Mouse (Mus musculus): ENCODE data around the gene Cd163l1. TPM values are rescaled to one million over a fixed set of nuclear protein-coding genes. Genes with fewer than 3 reads are reported as not detected.

The Cd163l1 gene
- total RNA-seq, 2 experiments from 2014 or later: not detected

DNA sequence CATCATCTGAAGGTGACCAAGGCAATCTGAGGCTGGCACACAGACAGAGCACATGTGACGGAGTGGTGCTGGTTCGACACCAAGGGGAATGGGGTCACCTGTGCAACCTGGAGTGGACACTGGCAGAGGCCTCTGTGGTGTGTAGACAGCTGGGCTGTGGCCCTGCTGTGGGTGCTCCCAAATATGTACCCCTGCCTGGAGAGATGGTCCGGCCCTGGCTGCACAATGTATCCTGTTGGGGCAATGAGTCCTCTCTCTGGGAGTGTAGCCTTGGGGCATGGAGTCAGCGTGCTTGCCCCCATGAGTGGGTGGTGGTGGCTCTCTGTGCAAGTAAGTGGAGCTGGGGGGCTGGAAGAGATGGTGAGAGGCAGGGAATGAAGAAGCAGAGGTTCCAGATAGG is 2.3 kb downstream of the Cd163l1 start:
- no peak for DNase-seq

DNA sequence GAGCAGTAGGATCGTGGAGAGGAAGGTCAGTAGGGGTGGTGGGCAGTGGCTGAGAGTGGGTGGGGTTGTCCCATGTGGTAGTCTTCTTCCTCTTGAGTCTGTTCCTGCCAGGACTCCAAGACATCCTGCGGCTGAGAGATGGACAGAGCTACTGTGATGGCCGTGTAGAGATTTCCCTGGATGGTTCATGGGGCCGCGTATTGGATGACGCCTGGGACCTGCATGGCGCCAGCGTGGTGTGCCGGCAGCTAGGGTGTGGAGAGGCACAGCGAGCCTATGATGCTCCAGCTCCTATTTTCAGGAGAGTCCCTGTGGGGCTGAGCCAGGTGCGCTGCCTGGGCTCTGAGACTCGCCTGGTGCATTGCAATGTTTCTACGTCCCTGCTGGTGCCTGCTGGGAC is 6.1 kb downstream of the Cd163l1 start:
- no peak for DNase-seq

DNA sequence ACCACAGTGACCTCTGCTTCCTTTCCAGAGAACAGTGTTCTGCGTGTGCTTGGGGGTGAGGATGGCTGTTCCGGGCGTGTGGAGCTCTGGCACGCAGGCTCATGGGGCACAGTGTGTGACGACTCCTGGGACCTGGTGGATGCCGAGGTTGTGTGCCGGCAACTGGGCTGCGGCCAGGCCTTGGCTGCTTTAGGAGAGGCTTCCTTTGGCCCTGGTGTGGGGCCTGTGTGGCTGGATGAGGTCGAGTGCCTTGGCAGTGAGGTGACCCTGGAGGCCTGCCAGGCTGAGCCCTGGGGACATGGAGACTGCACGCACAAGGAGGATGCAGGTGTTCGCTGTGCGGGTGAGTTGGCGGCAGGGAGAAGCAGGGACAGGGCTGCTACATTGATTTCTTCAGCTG is 10.4 kb downstream of the Cd163l1 start:
- no peak for DNase-seq

DNA sequence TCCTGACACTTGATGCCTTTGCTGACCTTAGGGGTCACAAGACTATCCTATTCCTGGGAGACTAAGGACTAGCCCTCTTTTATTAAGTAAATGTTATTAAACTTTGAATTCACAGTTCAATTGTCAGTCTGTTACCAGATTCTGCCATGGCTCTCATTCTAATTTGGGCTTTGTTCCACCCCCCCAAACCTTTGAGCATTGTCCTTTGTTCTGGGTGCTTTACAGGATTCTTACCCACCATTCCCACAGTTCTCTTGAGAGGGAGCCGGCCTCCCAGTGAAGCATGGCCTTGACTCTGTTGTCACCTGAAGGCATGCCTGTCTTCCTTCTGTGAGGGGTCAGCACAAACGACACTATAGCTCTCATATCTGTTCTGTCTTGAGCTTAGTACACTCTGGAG is 13.0 kb downstream of the Cd163l1 start:
- DNase-seq: no peak

DNA sequence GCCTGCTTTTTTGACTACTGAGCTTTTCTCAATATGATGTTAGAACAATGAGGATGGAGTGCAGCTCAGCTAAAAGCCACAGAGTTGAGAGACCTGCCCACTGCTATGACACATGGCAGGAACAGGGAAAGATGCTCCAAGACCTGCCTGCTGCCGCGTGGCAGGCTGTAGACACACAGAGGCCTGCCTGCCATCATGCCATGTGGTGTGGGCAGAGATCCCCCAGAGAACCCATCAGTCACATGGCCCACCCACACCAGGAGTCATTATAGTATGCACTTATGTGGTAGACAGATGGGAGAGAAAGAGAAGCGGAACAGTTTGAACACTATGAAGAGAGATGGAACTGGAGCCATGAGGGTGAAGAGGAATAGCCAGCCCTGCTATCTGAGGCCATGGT is 15.6 kb downstream of the Cd163l1 start:
- DNase-seq: no peak

DNA sequence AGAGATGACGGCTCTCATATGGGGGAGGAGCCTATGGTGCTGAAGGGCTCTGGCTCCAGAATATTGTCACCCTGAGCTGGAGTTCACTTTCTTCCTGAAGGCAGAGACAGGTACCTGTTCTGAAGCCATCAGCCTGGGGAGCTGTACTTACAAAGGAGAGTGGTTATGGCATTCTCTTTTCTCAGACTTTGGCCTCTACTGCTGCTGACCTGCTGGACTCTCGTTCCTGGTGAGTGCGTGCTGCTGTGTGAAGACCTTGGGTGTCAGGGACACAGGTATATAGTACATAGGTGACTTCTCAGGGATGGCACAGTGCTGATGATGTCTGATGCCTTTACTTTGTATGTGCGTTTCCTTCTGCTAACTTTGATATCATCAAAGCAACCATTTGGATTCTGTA is 29.1 kb downstream of the Cd163l1 start, which contains the start of gene 5830411N06Rik:
TSS of gene 5830411N06Rik (plus strand) at position 69 of the 400 bp plus-strand sequence.
- no peak for DNase-seq

DNA sequence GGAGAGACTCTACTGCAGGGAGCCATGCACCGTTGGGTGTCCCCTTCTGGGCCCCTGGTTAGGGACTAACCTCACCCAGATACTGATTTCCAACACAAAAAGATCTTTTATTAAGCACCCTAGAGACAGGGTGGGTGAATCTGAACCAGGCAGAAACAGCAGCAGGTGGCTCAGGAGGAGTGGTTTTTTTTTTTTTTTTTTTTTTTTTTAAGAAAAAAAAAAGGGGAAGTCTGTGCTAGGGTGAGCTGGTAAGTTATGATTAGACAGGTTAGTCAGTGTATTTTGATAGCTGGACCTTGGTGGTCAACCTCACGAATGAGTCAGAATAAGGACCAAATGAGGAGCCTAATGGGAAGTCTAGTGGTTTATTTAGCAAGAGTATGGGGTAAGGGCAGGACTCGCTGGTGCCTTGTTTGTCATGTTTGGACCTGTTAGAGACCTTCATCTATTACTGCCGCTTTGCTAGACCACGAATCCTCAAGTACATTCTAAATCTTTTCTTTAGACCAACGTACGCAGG is 35.8 kb downstream of the Cd163l1 start:
- no peak for DNase-seq

Other genes with a start within 250 kb of the Cd163l1 start
- not detected for gene 6430531B16Rik, start 239.5 kb upstream of the Cd163l1 start, total RNA-seq (2021)
- under 1 TPM; 0.29 to 0.36 TPM for gene Adam8, start 225.7 kb upstream of the Cd163l1 start, total RNA-seq (2021)
- gene Zfp511, start 181.9 kb upstream of the Cd163l1 start, total RNA-seq (2021): 1 to 10 TPM; 7.1 to 8.5 TPM
- 10 to 100 TPM; 16.4 TPM for gene Tubgcp2, start 181.6 kb upstream of the Cd163l1 start, total RNA-seq (2021)
- not detected for gene Msx3, start 169.2 kb upstream of the Cd163l1 start, total RNA-seq (2021)
- not detected for gene Caly, start 135.7 kb upstream of the Cd163l1 start, total RNA-seq (2021)
- not detected for gene Prap1, start 124.9 kb upstream of the Cd163l1 start, total RNA-seq (2021)
- gene Fuom, start 115.8 kb upstream of the Cd163l1 start, total RNA-seq (2021): 10 to 100 TPM; 41.6 to 47.5 TPM
- gene Paox, start 102.5 kb upstream of the Cd163l1 start, total RNA-seq (2021): 1 to 10 TPM; 4.2 to 4.8 TPM
- gene Echs1, start 101.8 kb upstream of the Cd163l1 start, total RNA-seq (2021): 100 to 1,000 TPM; 120 to 132 TPM
- 10 to 100 TPM; 21.7 to 24.6 TPM for gene Mtg1, start 80.7 kb upstream of the Cd163l1 start, total RNA-seq (2021)
- gene Sprn, start 63.4 kb upstream of the Cd163l1 start, total RNA-seq (2021): under 1 TPM; 0.20 to 0.21 TPM
- not detected for gene Olfr522, start 53.5 kb upstream of the Cd163l1 start, total RNA-seq (2021)
- not detected for gene Olfr523, start 45.0 kb upstream of the Cd163l1 start, total RNA-seq (2021)
- not detected for gene Olfr524, start 12.3 kb upstream of the Cd163l1 start, total RNA-seq (2021)
- gene 5830411N06Rik, start 29.0 kb downstream of the Cd163l1 start, total RNA-seq (2021): not detected
- gene Olfr525, start 102.6 kb downstream of the Cd163l1 start, total RNA-seq (2021): not detected
- gene Olfr527, start 115.8 kb downstream of the Cd163l1 start, total RNA-seq (2021): not detected
- gene Olfr60, start 143.4 kb downstream of the Cd163l1 start, total RNA-seq (2021): not detected
- gene Olfr530, start 158.1 kb downstream of the Cd163l1 start, total RNA-seq (2021): not detected
- not detected for gene Olfr531, start 184.7 kb downstream of the Cd163l1 start, total RNA-seq (2021)
- not detected for gene Olfr532, start 203.4 kb downstream of the Cd163l1 start, total RNA-seq (2021)
- not detected for gene Olfr533, start 245.1 kb downstream of the Cd163l1 start, total RNA-seq (2021)